Mouse (Mus musculus): ENCODE measurements around the gene 1700123K08Rik.
"Not testable (repeated sequence)": the region's sequence is repeated elsewhere in the genome, so short reads cannot be mapped to it uniquely, and the experiment has no call there.

The 1700123K08Rik gene

DNA sequence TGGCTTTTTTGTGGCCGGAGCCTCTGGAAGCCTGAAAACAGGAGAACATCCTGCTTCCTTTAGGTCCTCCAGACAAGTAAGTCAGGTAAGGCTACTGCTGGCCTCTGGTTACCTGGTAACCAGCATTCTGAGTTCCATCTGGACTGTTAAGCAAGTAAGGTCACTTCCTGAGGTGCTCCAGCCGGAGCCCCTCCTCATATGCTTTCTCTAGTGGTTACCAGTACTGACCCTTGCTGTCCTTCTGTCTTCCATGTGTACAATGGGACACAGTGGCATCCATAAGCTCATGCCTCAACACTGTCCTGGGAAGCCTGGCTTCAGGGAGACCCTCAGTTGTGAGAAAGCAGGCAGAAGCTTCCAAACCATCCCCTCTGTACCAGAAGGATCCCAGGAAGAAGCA, at the start of gene 1700123K08Rik:
1700123K08Rik (minus strand) TSS at position 101 of the 400 bp plus-strand sequence.
- H3K36me3 ChIP-seq (ENCODE audit: control insufficient read depth, insufficient read depth, low read length, poor library complexity, severe bottlenecking); DNase-seq (ENCODE audit: low read depth, low spot score); H3K27me3 ChIP-seq (ENCODE audit: control insufficient read depth, insufficient read depth, low read length, poor library complexity, severe bottlenecking): not testable (repeated sequence)

GRCm38 (mm10) chr5:138587396-138587795, 22.9 kb upstream of the 1700123K08Rik start:
- DNase-seq (ENCODE audit: low read depth, low spot score) = no peak
- Histone ChIP-seq H3K36me3 (ENCODE audit: control insufficient read depth, insufficient read depth, low read length, poor library complexity, severe bottlenecking) (no peaks in the 10 kb centered on the region), H3K27me3 (ENCODE audit: control insufficient read depth, insufficient read depth, low read length, poor library complexity, severe bottlenecking) (no peaks in the 10 kb centered on the region)

DNA sequence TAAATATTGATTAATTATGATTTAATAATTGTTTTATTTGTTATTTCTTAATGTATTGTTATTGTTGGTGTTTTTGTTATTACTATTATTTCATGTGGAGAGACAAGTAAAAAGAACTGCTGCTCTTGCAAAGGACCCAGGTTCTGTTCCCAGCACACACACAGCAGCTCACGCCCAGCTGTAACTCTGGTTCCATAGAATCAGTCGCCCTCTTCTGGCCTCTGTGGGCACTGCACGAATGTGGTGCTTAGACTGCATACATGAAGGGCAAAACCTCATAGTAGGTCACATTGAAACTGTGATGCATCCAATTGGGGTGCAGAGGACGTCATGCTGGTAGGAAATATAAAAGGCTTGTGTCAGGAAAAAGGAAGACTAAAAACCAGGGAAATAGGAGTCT, 7.1 kb upstream of the 1700123K08Rik start:
- no peaks in the 10 kb centered on the region for H3K27me3 ChIP-seq (ENCODE audit: control insufficient read depth, insufficient read depth, low read length, poor library complexity, severe bottlenecking)
- DNase-seq (ENCODE audit: low read depth, low spot score) = peak; percentile 54
- H3K36me3 ChIP-seq (ENCODE audit: control insufficient read depth, insufficient read depth, low read length, poor library complexity, severe bottlenecking) = no peaks in the 10 kb centered on the region

DNA sequence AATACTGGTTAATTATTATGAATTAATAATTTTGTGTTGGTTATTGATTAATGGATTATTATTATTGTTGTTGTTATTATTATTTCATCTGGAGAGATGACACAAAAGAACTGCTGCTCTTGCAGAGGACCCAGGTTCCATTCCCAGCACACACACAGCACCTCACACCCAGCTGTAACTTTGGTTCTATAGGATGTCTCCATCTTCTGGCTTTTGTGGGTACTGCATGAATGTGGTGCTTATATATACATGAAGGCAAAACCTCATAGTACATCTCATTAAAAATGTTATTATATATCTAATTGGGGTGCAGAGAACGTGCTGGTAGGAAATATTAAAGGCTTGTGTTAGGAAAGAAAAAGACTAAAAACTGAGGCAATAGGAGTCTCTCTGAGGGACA, 11.8 kb downstream of the 1700123K08Rik start:
- Histone ChIP-seq H3K27me3 (ENCODE audit: control insufficient read depth, insufficient read depth, low read length, poor library complexity, severe bottlenecking) (no peaks in the 10 kb centered on the region), H3K36me3 (ENCODE audit: control insufficient read depth, insufficient read depth, low read length, poor library complexity, severe bottlenecking) (no peaks in the 10 kb centered on the region)
- DNase-seq (ENCODE audit: low read depth, low spot score) = peak; percentile 28

GRCm38 (mm10) chr5:138532491-138532890, 32.0 kb downstream of the 1700123K08Rik start:
- no peaks in the 10 kb centered on the region for H3K36me3 ChIP-seq (ENCODE audit: control insufficient read depth, insufficient read depth, low read length, poor library complexity, severe bottlenecking)
- H3K27me3 ChIP-seq (ENCODE audit: control insufficient read depth, insufficient read depth, low read length, poor library complexity, severe bottlenecking) = no peaks in the 10 kb centered on the region; the same call in 1 of the 2 replicates
- DNase-seq (ENCODE audit: low read depth, low spot score) = no peak

Data from splenic B cell, adult 2 months (primary cell).